Mouse (Mus musculus): ENCODE data around the gene Rtcb. TPM values are rescaled to one million over a fixed set of nuclear protein-coding genes. Genes with fewer than 3 reads are reported as not detected.
A peak's percentile ranks its signal among the peaks of the same experiment; 100 is the strongest.

The Rtcb gene
- polyA plus RNA-seq, 1 experiment = not detected

- Histone ChIP-seq H3K27ac (ENCODE audit: insufficient read depth, low read depth, low read length) (no peak overlapping the region), H3K4me3 (ENCODE audit: insufficient read depth, low read depth, low read length) (no peak overlapping the region), H3K4me1 (ENCODE audit: control insufficient read depth, insufficient read depth, low read length) (no peaks in the 10 kb centered on the region)
- 64% methylated on average over 8 of the region's 8 CpGs for WGBS
- TF ChIP-seq CTCF (IDR thresholded peaks at IDR 0.05; ENCODE audit: insufficient read depth, low read depth, low read length) = no peak
- no peak for TF ChIP-seq POLR2A (IDR thresholded peaks at IDR 0.05; ENCODE audit: insufficient read depth, low read depth, low read length)
Measured at GRCm38 (mm10) chr10:85969894-85970620, 12.4 kb upstream of the Rtcb start.

GRCm38 (mm10) chr10:85968731-85969130 lies 11.1 kb upstream of the Rtcb start:
- H3K4me3 ChIP-seq (ENCODE audit: insufficient read depth, low read depth, low read length) = no peak overlapping the region
- H3K27ac ChIP-seq (ENCODE audit: insufficient read depth, low read depth, low read length) = no peak overlapping the region
- TF ChIP-seq POLR2A (IDR thresholded peaks at IDR 0.05; ENCODE audit: insufficient read depth, low read depth, low read length) = no peak
- TF ChIP-seq CTCF (IDR thresholded peaks at IDR 0.05; ENCODE audit: insufficient read depth, low read depth, low read length) = no peak
- no peaks in the 10 kb centered on the region for H3K4me1 ChIP-seq (ENCODE audit: control insufficient read depth, insufficient read depth, low read length)
- 51% methylated on average over 2 of the region's 2 CpGs for WGBS

- 14% methylated on average over 7 of the region's 7 CpGs for WGBS
- Histone ChIP-seq H3K4me1 (ENCODE audit: control insufficient read depth, insufficient read depth, low read length) (no peaks in the 10 kb centered on the region), H3K4me3 (ENCODE audit: insufficient read depth, low read depth, low read length) (no peak overlapping the region), H3K27ac (ENCODE audit: insufficient read depth, low read depth, low read length) (no peak overlapping the region)
- TF ChIP-seq POLR2A (IDR thresholded peaks at IDR 0.05; ENCODE audit: insufficient read depth, low read depth, low read length) = no peak
Measured at GRCm38 (mm10) chr10:85968157-85968634, 10.6 kb upstream of the Rtcb start.

DNA sequence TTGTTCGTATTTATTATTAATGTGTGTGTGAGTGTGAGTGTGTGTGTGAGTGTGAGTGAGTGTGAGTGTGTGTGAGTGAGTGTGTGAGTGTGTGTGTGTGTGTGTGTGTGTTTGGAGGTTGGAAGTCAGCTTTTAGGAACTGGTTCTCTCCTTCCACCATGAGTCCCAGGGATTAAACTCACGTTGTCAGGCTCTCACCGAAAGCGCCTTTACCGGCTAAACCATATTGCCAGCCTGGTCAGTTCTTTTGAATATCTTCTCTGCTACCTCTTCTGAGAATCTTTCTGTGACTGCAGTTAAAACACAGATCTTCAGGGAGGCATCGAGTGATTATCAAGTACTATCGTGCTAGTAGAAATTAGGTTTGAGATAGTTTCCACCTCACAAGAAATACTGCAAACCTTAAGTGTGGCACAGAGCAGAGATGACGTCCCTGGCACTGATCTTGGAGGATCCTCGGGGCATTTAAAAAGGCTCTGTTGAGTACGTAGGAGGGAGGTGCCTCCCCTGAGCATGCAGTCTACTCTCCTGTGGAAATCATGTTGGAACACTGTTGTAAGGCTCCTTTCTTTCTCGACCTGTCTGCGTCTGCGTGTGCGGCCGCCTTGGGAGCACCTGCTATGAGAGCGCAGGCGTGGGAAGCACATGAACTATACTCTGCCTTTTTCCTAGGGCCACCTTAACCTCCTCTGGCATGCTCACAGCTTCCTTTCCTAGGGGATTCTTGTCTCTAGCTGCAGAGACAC lies 10.0 kb upstream of the Rtcb start:
- 62% methylated on average over 17 of the region's 17 CpGs for WGBS
- no peaks in the 10 kb centered on the region for H3K4me1 ChIP-seq (ENCODE audit: control insufficient read depth, insufficient read depth, low read length)
- no peak overlapping the region for H3K27ac ChIP-seq (ENCODE audit: insufficient read depth, low read depth, low read length)
- H3K4me3 ChIP-seq (ENCODE audit: insufficient read depth, low read depth, low read length) = no peak overlapping the region
- TF ChIP-seq POLR2A (IDR thresholded peaks at IDR 0.05; ENCODE audit: insufficient read depth, low read depth, low read length) = no peak

GRCm38 (mm10) chr10:85966476-85966875 lies 8.9 kb upstream of the Rtcb start:
- TF ChIP-seq CTCF (IDR thresholded peaks at IDR 0.05; ENCODE audit: insufficient read depth, low read depth, low read length) (no peak), POLR2A (IDR thresholded peaks at IDR 0.05; ENCODE audit: insufficient read depth, low read depth, low read length) (no peak)
- no peaks in the 10 kb centered on the region for H3K4me1 ChIP-seq (ENCODE audit: control insufficient read depth, insufficient read depth, low read length)
- H3K27ac ChIP-seq (ENCODE audit: insufficient read depth, low read depth, low read length) = no peak overlapping the region
- 41% methylated on average over 2 of the region's 2 CpGs for WGBS
- no peak overlapping the region for H3K4me3 ChIP-seq (ENCODE audit: insufficient read depth, low read depth, low read length)

DNA sequence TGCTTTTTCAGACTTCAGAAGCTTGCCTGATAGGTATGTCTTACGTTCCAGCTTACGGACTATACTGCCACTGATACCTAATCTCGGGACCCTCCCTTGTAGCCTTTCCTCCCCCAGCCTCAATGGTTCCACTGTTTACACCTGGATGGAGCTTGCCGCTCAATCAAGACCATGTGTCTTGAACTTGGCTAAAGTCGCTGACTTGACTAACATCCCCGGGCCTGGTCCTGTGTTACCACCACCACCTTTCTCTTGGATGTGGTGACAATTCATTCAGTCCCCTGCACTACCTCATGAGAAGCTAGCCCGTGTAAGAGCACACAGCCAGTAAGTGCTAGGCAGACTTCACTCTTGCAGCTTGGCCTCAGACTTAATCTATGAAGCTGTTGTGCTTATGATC lies 6.7 kb upstream of the Rtcb start:
- WGBS = 87% methylated on average over 7 of the region's 7 CpGs
- Histone ChIP-seq H3K4me1 (ENCODE audit: control insufficient read depth, insufficient read depth, low read length) (no peaks in the 10 kb centered on the region), H3K4me3 (ENCODE audit: insufficient read depth, low read depth, low read length) (no peak overlapping the region), H3K27ac (ENCODE audit: insufficient read depth, low read depth, low read length) (no peak overlapping the region)
- TF ChIP-seq CTCF (IDR thresholded peaks at IDR 0.05; ENCODE audit: insufficient read depth, low read depth, low read length) (no peak), POLR2A (IDR thresholded peaks at IDR 0.05; ENCODE audit: insufficient read depth, low read depth, low read length) (no peak)

DNA sequence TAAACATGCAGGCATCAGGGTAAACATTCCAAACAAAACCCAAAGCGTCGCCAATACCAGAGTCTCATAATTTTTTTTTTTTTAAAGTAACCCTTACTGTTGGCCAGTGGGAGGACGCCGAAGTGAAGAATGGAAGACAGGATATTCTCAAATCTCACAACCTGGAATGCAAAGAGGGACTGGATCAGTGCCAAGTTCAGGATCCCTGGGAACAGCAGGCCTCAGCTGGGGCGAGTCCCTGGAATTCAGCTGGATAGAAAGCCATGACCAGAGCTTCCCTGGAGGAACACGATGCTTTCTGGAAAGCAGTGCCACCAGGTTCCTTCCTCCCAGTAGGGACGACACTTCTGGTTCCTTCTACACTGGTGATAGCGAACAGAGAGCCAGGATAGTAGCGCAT lies 5.3 kb upstream of the Rtcb start:
- H3K27ac ChIP-seq (ENCODE audit: insufficient read depth, low read depth, low read length) = no peak overlapping the region
- WGBS = 68% methylated on average over 9 of the region's 9 CpGs
- H3K4me3 ChIP-seq (ENCODE audit: insufficient read depth, low read depth, low read length) = no peak overlapping the region
- no peak for TF ChIP-seq POLR2A (IDR thresholded peaks at IDR 0.05; ENCODE audit: insufficient read depth, low read depth, low read length)
- no peak for TF ChIP-seq CTCF (IDR thresholded peaks at IDR 0.05; ENCODE audit: insufficient read depth, low read depth, low read length)
- H3K4me1 ChIP-seq (ENCODE audit: control insufficient read depth, insufficient read depth, low read length) = no peaks in the 10 kb centered on the region

DNA sequence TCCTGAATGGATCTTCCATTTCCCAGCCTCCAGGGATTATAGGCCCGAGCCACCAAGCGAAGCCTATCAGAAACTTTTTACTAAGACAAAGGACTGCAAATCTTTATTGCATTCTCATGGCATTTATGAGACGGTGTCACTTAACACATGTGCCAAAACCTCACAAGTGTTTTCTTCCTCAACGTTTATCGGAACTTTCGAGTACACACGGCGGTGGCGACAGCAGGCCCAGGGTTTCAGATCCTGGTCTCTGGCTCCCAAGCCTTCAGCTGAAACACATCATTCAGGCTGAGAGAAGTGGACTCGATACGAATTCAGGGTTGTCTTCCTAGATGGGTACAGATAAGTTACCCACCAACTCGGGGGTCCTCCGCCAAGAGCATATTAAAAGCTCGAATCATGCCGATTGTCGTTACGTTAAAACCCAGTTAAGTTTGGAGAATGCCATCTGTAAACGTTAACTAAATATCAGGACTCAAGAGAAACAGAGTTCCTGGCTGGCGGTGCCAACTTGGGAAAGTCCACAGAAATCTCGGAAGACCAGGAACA lies 678 bp downstream of the Rtcb start:
- 3% methylated on average over 20 of the region's 20 CpGs for WGBS
- H3K4me3 ChIP-seq (ENCODE audit: insufficient read depth, low read depth, low read length) = peak overlapping the region; percentile 79
- TF ChIP-seq POLR2A (IDR thresholded peaks at IDR 0.05; ENCODE audit: insufficient read depth, low read depth, low read length) (no peak), CTCF (IDR thresholded peaks at IDR 0.05; ENCODE audit: insufficient read depth, low read depth, low read length) (no peak)
- H3K27ac ChIP-seq (ENCODE audit: insufficient read depth, low read depth, low read length) = peak overlapping the region; percentile 1; the same call in 1 of the 2 replicates
- H3K4me1 ChIP-seq (ENCODE audit: control insufficient read depth, insufficient read depth, low read length) = no peaks in the 10 kb centered on the region

- H3K4me1 ChIP-seq (ENCODE audit: control insufficient read depth, insufficient read depth, low read length) = no peaks in the 10 kb centered on the region
- H3K27ac ChIP-seq (ENCODE audit: insufficient read depth, low read depth, low read length) = no peak overlapping the region
- 60% methylated on average over 2 of the region's 2 CpGs for WGBS
- TF ChIP-seq POLR2A (IDR thresholded peaks at IDR 0.05; ENCODE audit: insufficient read depth, low read depth, low read length) = no peak
- no peak for TF ChIP-seq CTCF (IDR thresholded peaks at IDR 0.05; ENCODE audit: insufficient read depth, low read depth, low read length)
- H3K4me3 ChIP-seq (ENCODE audit: insufficient read depth, low read depth, low read length) = no peak overlapping the region
Measured at GRCm38 (mm10) chr10:85954429-85954828, 3.2 kb downstream of the Rtcb start.

Data from olfactory bulb, adult 2 months (tissue).